Mouse (Mus musculus): ENCODE results near the gene Ip6k1. TPM values are rescaled to one million over a fixed set of nuclear protein-coding genes. Genes with fewer than 3 reads are reported as not detected.

The Ip6k1 gene
- 34.4 TPM for polyA plus RNA-seq (2012; fragmentation: generic; extraction: Trizol)

DNA sequence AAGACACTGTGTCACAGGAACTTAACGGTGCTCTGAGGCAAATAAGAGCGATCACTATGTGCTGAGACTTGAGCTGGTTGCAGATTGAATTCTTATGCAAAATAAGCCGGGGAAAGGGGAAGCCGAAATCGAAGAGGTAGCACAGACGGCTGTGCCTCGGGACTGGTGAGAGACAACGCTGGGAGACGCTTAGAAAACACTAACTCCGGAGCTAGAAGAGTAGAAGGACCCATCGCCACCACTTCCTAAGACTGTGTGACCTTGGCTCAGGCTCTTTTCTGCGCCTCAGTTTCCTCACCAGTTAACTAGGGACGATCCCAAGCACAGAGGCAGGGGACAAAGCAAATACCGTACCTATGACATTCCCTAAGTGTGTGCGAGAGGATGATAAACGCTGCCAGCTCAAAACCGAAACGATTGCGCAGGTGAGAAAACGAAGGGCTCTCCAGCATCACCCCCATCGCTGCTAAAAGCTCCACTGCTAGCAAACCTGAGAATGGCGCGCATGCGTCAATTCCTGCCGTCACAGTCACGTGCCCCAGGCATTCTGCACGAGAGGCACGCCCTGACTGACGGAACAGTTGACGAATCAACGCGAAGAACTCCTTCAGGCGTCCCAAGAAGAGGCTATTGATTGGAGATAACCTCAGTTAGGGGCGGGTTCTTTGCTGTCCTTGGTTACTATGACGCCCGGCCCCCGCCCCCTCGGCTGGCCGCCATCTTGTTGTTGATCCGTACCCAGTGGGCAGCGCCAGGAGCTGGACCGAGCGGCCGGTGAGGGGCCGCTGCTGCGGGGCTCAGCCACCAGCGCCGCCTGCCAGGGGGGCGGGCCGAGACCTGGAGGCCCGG is at the start of gene Ip6k1:
Ip6k1 (plus strand) TSS at position 580 of the 849 bp plus-strand sequence.
- peaks cover 25% of the 10 kb centered on the region for H3K27me3 ChIP-seq (ENCODE audit: control insufficient read depth, insufficient read depth, insufficient read length)
- H3K79me2 ChIP-seq (ENCODE audit: control insufficient read depth, insufficient read depth) = peaks cover 41% of the 10 kb centered on the region
- H3K4me3 ChIP-seq = peak within 1 kb of the TSS; percentile 45
- H3K36me3 ChIP-seq (ENCODE audit: control insufficient read depth, insufficient read depth) = no peaks in the 10 kb centered on the region
- peak; percentile 82 for TF ChIP-seq POLR2AphosphoS2 (IDR thresholded peaks at IDR 0.05; ENCODE audit: insufficient read length, low read depth)
- TF ChIP-seq MYOD1 (IDR thresholded peaks at IDR 0.05; ENCODE audit: control insufficient read depth in 1 of 3, insufficient read length in 2 of 3, low read depth in 2 of 3) = no peak
- peak; percentile 87 for TF ChIP-seq POLR2A (IDR thresholded peaks at IDR 0.05; ENCODE audit: insufficient read length, low read depth)
- TF ChIP-seq SRF (IDR thresholded peaks at IDR 0.05; ENCODE audit: control insufficient read depth, insufficient read length, low read depth) = peak; percentile 19
- TF ChIP-seq TCF12 (IDR thresholded peaks at IDR 0.05; ENCODE audit: insufficient read depth, poor library complexity, severe bottlenecking) = no peak
- TF ChIP-seq USF1 (IDR thresholded peaks at IDR 0.05; ENCODE audit: low read depth) = peak; percentile 100
- TF ChIP-seq CEBPB (IDR thresholded peaks at IDR 0.05; ENCODE audit: insufficient read depth, poor library complexity, severe bottlenecking) = no peak
- TF ChIP-seq REST (IDR thresholded peaks at IDR 0.05; ENCODE audit: insufficient read depth, insufficient read length) = no peak
- no peak for TF ChIP-seq MYOG (IDR thresholded peaks at IDR 0.05; ENCODE audit: control insufficient read depth in 1 of 3, insufficient read depth in 1 of 3, insufficient read length in 2 of 3, low read depth in 2 of 3)
- H3K4me2 ChIP-seq (ENCODE audit: low read depth) = peak within 1 kb of the TSS; percentile 94
- H3ac ChIP-seq (ENCODE audit: control insufficient read depth, insufficient read length) = peak within 1 kb of the TSS; percentile 62

GRCm38 (mm10) chr9:107955613-107956289 is 46.5 kb upstream of the Ip6k1 start:
- Histone ChIP-seq H3K36me3 (ENCODE audit: control insufficient read depth, insufficient read depth) (no peaks in the 10 kb centered on the region), H3ac (ENCODE audit: control insufficient read depth, insufficient read length) (no peak overlapping the region), H3K79me2 (ENCODE audit: control insufficient read depth, insufficient read depth) (peaks cover 31% of the 10 kb centered on the region), H3K4me3 (no peak overlapping the region), H3K27me3 (ENCODE audit: control insufficient read depth, insufficient read depth, insufficient read length) (no peaks in the 10 kb centered on the region), H3K4me2 (ENCODE audit: low read depth) (no peak overlapping the region)
- TF ChIP-seq TCF3 (IDR thresholded peaks at IDR 0.05; ENCODE audit: insufficient read length, low read depth) (no peak), USF1 (IDR thresholded peaks at IDR 0.05; ENCODE audit: low read depth) (peak; percentile 54), POLR2A (IDR thresholded peaks at IDR 0.05; ENCODE audit: insufficient read length, low read depth) (no peak)

DNA sequence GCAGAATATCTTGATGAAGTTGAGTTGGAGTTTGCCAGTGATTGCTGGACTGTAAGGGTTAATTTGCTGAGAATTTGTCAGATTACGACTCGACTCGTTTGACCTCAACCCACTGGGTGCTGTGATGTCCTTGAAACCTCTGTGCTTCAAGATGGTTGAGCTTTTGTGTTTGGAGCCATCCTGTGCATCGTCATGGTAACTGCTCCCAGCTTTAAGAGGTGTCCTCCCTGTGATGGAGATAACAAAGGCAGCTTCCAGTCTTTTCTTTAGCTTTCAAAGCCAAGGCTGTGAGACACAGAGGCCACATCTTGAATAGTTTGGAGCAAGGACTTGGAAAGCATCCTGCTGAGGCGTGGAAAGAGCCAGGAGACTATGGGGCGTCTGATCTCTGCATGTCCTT is 45.2 kb upstream of the Ip6k1 start:
- TF ChIP-seq POLR2AphosphoS2 (IDR thresholded peaks at IDR 0.05; ENCODE audit: insufficient read length, low read depth) = no peak
- no peak for TF ChIP-seq SRF (IDR thresholded peaks at IDR 0.05; ENCODE audit: control insufficient read depth, insufficient read length, low read depth)
- no peak for TF ChIP-seq POLR2A (IDR thresholded peaks at IDR 0.05; ENCODE audit: insufficient read length, low read depth)
- no peak for TF ChIP-seq MAX (IDR thresholded peaks at IDR 0.05; ENCODE audit: low read depth)
- no peak for TF ChIP-seq TCF12 (IDR thresholded peaks at IDR 0.05; ENCODE audit: insufficient read depth, poor library complexity, severe bottlenecking)
- no peak for TF ChIP-seq USF1 (IDR thresholded peaks at IDR 0.05; ENCODE audit: low read depth)
- no peak for TF ChIP-seq CEBPB (IDR thresholded peaks at IDR 0.05; ENCODE audit: insufficient read depth, poor library complexity, severe bottlenecking)
- no peak for TF ChIP-seq TCF3 (IDR thresholded peaks at IDR 0.05; ENCODE audit: insufficient read length, low read depth)
- no peak for TF ChIP-seq E2F4 (IDR thresholded peaks at IDR 0.05; ENCODE audit: insufficient read depth)
- no peak for TF ChIP-seq MYOD1 (IDR thresholded peaks at IDR 0.05; ENCODE audit: control insufficient read depth in 1 of 3, insufficient read length in 2 of 3, low read depth in 2 of 3)
- no peak for TF ChIP-seq MYOG (IDR thresholded peaks at IDR 0.05; ENCODE audit: control insufficient read depth in 1 of 3, insufficient read depth in 1 of 3, insufficient read length in 2 of 3, low read depth in 2 of 3)
- TF ChIP-seq REST (IDR thresholded peaks at IDR 0.05; ENCODE audit: insufficient read depth, insufficient read length) = no peak
- Histone ChIP-seq H3K79me2 (ENCODE audit: control insufficient read depth, insufficient read depth) (peaks cover 19% of the 10 kb centered on the region), H3K4me2 (ENCODE audit: low read depth) (no peak overlapping the region), H3K36me3 (ENCODE audit: control insufficient read depth, insufficient read depth) (no peaks in the 10 kb centered on the region), H3K27me3 (ENCODE audit: control insufficient read depth, insufficient read depth, insufficient read length) (no peaks in the 10 kb centered on the region), H3K4me3 (no peak overlapping the region), H3ac (ENCODE audit: control insufficient read depth, insufficient read length) (no peak overlapping the region)

GRCm38 (mm10) chr9:107959896-107960295 is 42.4 kb upstream of the Ip6k1 start:
- Histone ChIP-seq H3K27me3 (ENCODE audit: control insufficient read depth, insufficient read depth, insufficient read length) (no peaks in the 10 kb centered on the region), H3K36me3 (ENCODE audit: control insufficient read depth, insufficient read depth) (no peaks in the 10 kb centered on the region), H3ac (ENCODE audit: control insufficient read depth, insufficient read length) (no peak overlapping the region), H3K79me2 (ENCODE audit: control insufficient read depth, insufficient read depth) (no peaks in the 10 kb centered on the region), H3K4me3 (no peak overlapping the region), H3K4me2 (ENCODE audit: low read depth) (no peak overlapping the region)
- TF ChIP-seq MAX (IDR thresholded peaks at IDR 0.05; ENCODE audit: low read depth) (no peak), TCF12 (IDR thresholded peaks at IDR 0.05; ENCODE audit: insufficient read depth, poor library complexity, severe bottlenecking) (no peak), REST (IDR thresholded peaks at IDR 0.05; ENCODE audit: insufficient read depth, insufficient read length) (no peak), MYOG (IDR thresholded peaks at IDR 0.05; ENCODE audit: control insufficient read depth in 1 of 3, insufficient read depth in 1 of 3, insufficient read length in 2 of 3, low read depth in 2 of 3) (no peak), SRF (IDR thresholded peaks at IDR 0.05; ENCODE audit: control insufficient read depth, insufficient read length, low read depth) (no peak), TCF3 (IDR thresholded peaks at IDR 0.05; ENCODE audit: insufficient read length, low read depth) (no peak), MYOD1 (IDR thresholded peaks at IDR 0.05; ENCODE audit: control insufficient read depth in 1 of 3, insufficient read length in 2 of 3, low read depth in 2 of 3) (no peak), POLR2A (IDR thresholded peaks at IDR 0.05; ENCODE audit: insufficient read length, low read depth) (no peak), CEBPB (IDR thresholded peaks at IDR 0.05; ENCODE audit: insufficient read depth, poor library complexity, severe bottlenecking) (no peak), E2F4 (IDR thresholded peaks at IDR 0.05; ENCODE audit: insufficient read depth) (no peak), USF1 (IDR thresholded peaks at IDR 0.05; ENCODE audit: low read depth) (no peak), POLR2AphosphoS2 (IDR thresholded peaks at IDR 0.05; ENCODE audit: insufficient read length, low read depth) (no peak)

Measured in myocyte (in vitro differentiated cells).